Mouse (Mus musculus): ENCODE results near the gene Mad1l1. TPM values are rescaled to one million over a fixed set of nuclear protein-coding genes. Genes with fewer than 3 reads are reported as not detected.

Mad1l1 gene
- total and polyA plus RNA-seq, 2 experiments: 6.7 to 14.4 TPM

DNA sequence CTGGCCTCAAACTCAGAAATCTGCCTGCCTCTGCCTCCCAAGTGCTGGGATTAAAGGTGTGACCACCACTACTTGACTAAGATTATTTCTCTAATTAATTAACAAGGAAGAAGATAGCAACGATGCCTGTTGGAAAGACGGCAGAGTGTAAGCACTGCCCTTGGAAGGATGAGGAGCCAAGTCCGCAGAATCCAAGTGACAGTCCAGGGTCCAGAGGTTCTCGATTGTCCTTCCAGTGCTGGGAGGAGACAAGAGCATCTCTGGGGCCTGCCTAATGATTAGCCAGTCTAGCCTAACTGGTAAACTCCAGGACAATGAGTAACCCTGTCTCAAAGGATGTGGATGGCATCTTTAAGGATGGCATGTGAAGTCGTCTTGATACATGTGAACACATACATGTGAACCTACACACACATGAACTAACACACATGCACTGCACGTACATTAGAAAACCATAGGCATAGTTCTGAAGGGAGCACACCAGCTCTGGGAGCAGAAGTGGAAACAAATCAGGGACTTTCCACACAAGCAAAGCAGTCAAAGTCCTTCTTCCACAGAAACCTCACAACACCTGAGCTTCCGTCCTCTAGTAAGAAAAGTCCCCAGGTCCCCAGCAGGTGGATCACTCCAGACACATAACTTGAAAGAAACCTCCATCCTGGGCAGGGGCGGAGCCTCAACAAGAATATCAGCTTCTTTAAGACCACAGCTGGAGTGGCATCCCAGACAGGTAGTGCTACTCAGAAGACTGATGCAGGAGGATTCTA is 29.6 kb upstream of the Mad1l1 start:
- no peaks in the 10 kb centered on the region for H3K79me2 ChIP-seq (ENCODE audit: control insufficient read depth, insufficient read depth, low read length)
- no peak for DNase-seq (ENCODE audit: extremely low read depth, low read depth, low spot score)
- no peak for TF ChIP-seq POLR2A (IDR thresholded peaks at IDR 0.05; ENCODE audit: extremely low read depth, insufficient read depth, low read length)
- no peak for TF ChIP-seq CTCF (IDR thresholded peaks at IDR 0.05; ENCODE audit: low read depth, low read length)
- WGBS: 87% methylated on average over 8 of the region's 8 CpGs
- no peak overlapping the region for H3K9ac ChIP-seq (ENCODE audit: low read depth, low read length)
- no peaks in the 10 kb centered on the region for H3K4me1 ChIP-seq (ENCODE audit: control insufficient read depth, insufficient read depth, low read length)
- peaks cover 22% of the 10 kb centered on the region; the same call in 1 of the 2 replicates for H3K36me3 ChIP-seq (ENCODE audit: control insufficient read depth, insufficient read depth, low read length)
- H3K4me3 ChIP-seq (ENCODE audit: insufficient read depth, low read depth, low read length): no peak overlapping the region
- no peaks in the 10 kb centered on the region for H3K27me3 ChIP-seq (ENCODE audit: control insufficient read depth, insufficient read depth, low read length)
- H3K27ac ChIP-seq (replicated peaks; ENCODE audit: insufficient read depth, low read depth, low read length): no peak overlapping the region

GRCm38 (mm10) chr5:140349882-140350281 is 28.5 kb upstream of the Mad1l1 start:
- no peak overlapping the region for H3K9ac ChIP-seq (ENCODE audit: low read depth, low read length)
- TF ChIP-seq CTCF (IDR thresholded peaks at IDR 0.05; ENCODE audit: low read depth, low read length) (no peak), POLR2A (IDR thresholded peaks at IDR 0.05; ENCODE audit: extremely low read depth, insufficient read depth, low read length) (no peak)
- peaks cover 17% of the 10 kb centered on the region; the same call in 1 of the 2 replicates for H3K36me3 ChIP-seq (ENCODE audit: control insufficient read depth, insufficient read depth, low read length)
- no peaks in the 10 kb centered on the region for H3K4me1 ChIP-seq (ENCODE audit: control insufficient read depth, insufficient read depth, low read length)
- H3K27me3 ChIP-seq (ENCODE audit: control insufficient read depth, insufficient read depth, low read length): no peaks in the 10 kb centered on the region
- no peak overlapping the region for H3K4me3 ChIP-seq (ENCODE audit: insufficient read depth, low read depth, low read length)
- no peak for DNase-seq (ENCODE audit: extremely low read depth, low read depth, low spot score)
- H3K79me2 ChIP-seq (ENCODE audit: control insufficient read depth, insufficient read depth, low read length): no peaks in the 10 kb centered on the region
- no peak overlapping the region for H3K27ac ChIP-seq (replicated peaks; ENCODE audit: insufficient read depth, low read depth, low read length)
- 86% methylated on average over 9 of the region's 9 CpGs for WGBS

GRCm38 (mm10) chr5:140346050-140346449 is 24.7 kb upstream of the Mad1l1 start:
- Histone ChIP-seq H3K27me3 (ENCODE audit: control insufficient read depth, insufficient read depth, low read length) (no peaks in the 10 kb centered on the region), H3K4me3 (ENCODE audit: insufficient read depth, low read depth, low read length) (no peak overlapping the region), H3K79me2 (ENCODE audit: control insufficient read depth, insufficient read depth, low read length) (no peaks in the 10 kb centered on the region), H3K9ac (ENCODE audit: low read depth, low read length) (no peak overlapping the region), H3K36me3 (ENCODE audit: control insufficient read depth, insufficient read depth, low read length) (peaks cover 7% of the 10 kb centered on the region; the same call in 1 of the 2 replicates), H3K27ac (replicated peaks; ENCODE audit: insufficient read depth, low read depth, low read length) (no peak overlapping the region), H3K4me1 (ENCODE audit: control insufficient read depth, insufficient read depth, low read length) (no peaks in the 10 kb centered on the region)
- 79% methylated on average over 1 of the region's 1 CpGs for WGBS
- no peak for TF ChIP-seq CTCF (IDR thresholded peaks at IDR 0.05; ENCODE audit: low read depth, low read length)
- TF ChIP-seq POLR2A (IDR thresholded peaks at IDR 0.05; ENCODE audit: extremely low read depth, insufficient read depth, low read length): no peak
- no peak for DNase-seq (ENCODE audit: extremely low read depth, low read depth, low spot score)

DNA sequence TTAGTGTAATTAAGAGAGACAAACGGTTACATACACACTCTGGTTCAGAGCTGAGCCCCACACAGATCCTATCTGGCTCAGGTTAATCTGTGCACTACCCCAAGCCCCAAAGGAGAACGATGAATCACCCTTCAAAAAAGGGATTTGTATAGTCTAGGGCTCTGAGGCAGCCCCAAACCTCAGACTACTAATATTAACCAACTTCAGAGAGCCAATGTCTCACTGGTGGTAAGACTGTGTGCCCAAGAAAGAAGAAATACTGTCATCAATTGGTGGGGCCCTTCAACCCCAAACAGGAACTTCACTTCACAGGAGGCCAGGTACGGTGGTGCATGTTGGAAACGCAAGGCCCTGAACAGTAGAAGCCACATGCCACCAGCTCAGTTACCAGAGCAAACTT is 23.9 kb upstream of the Mad1l1 start:
- H3K27ac ChIP-seq (replicated peaks; ENCODE audit: insufficient read depth, low read depth, low read length): no peak overlapping the region
- no peak overlapping the region for H3K9ac ChIP-seq (ENCODE audit: low read depth, low read length)
- H3K4me3 ChIP-seq (ENCODE audit: insufficient read depth, low read depth, low read length): no peak overlapping the region
- H3K79me2 ChIP-seq (ENCODE audit: control insufficient read depth, insufficient read depth, low read length): no peaks in the 10 kb centered on the region
- DNase-seq (ENCODE audit: extremely low read depth, low read depth, low spot score): no peak
- TF ChIP-seq CTCF (IDR thresholded peaks at IDR 0.05; ENCODE audit: low read depth, low read length) (no peak), POLR2A (IDR thresholded peaks at IDR 0.05; ENCODE audit: extremely low read depth, insufficient read depth, low read length) (no peak)
- H3K4me1 ChIP-seq (ENCODE audit: control insufficient read depth, insufficient read depth, low read length): no peaks in the 10 kb centered on the region
- no peaks in the 10 kb centered on the region for H3K27me3 ChIP-seq (ENCODE audit: control insufficient read depth, insufficient read depth, low read length)
- 94% methylated on average over 4 of the region's 4 CpGs for WGBS
- H3K36me3 ChIP-seq (ENCODE audit: control insufficient read depth, insufficient read depth, low read length): peaks cover 5% of the 10 kb centered on the region; the same call in 1 of the 2 replicates

GRCm38 (mm10) chr5:140342880-140343279 is 21.5 kb upstream of the Mad1l1 start:
- no peak overlapping the region for H3K27ac ChIP-seq (replicated peaks; ENCODE audit: insufficient read depth, low read depth, low read length)
- WGBS: 84% methylated on average over 4 of the region's 4 CpGs
- no peak for DNase-seq (ENCODE audit: extremely low read depth, low read depth, low spot score)
- no peaks in the 10 kb centered on the region for H3K79me2 ChIP-seq (ENCODE audit: control insufficient read depth, insufficient read depth, low read length)
- H3K4me3 ChIP-seq (ENCODE audit: insufficient read depth, low read depth, low read length): no peak overlapping the region
- H3K9ac ChIP-seq (ENCODE audit: low read depth, low read length): no peak overlapping the region
- no peaks in the 10 kb centered on the region for H3K4me1 ChIP-seq (ENCODE audit: control insufficient read depth, insufficient read depth, low read length)
- TF ChIP-seq CTCF (IDR thresholded peaks at IDR 0.05; ENCODE audit: low read depth, low read length) (no peak; the same call in 1 of the 2 replicates), POLR2A (IDR thresholded peaks at IDR 0.05; ENCODE audit: extremely low read depth, insufficient read depth, low read length) (no peak)
- no peaks in the 10 kb centered on the region for H3K27me3 ChIP-seq (ENCODE audit: control insufficient read depth, insufficient read depth, low read length)
- H3K36me3 ChIP-seq (ENCODE audit: control insufficient read depth, insufficient read depth, low read length): peaks cover 7% of the 10 kb centered on the region; the same call in 1 of the 2 replicates

DNA sequence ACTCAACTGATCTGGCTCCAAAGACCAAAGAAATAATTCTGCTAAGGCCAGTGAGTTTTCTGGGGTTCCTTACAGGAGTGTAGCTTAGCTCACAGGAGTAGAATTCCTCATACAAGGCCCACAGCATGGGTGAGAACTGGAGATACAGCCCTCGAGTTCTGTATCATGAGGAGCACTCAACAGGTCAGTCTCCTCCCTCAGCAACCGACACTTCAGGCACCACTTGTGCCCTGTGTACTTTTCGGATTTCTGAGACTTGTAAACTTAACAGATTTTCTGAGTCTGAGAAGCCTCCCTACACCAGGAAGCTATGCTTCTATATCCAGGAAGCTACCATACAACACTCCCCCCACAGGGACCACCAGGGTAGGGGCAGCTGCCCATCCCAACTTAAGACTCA is 18.5 kb upstream of the Mad1l1 start:
- Histone ChIP-seq H3K79me2 (ENCODE audit: control insufficient read depth, insufficient read depth, low read length) (no peaks in the 10 kb centered on the region), H3K27ac (replicated peaks; ENCODE audit: insufficient read depth, low read depth, low read length) (no peak overlapping the region), H3K27me3 (ENCODE audit: control insufficient read depth, insufficient read depth, low read length) (no peaks in the 10 kb centered on the region), H3K9ac (ENCODE audit: low read depth, low read length) (no peak overlapping the region), H3K36me3 (ENCODE audit: control insufficient read depth, insufficient read depth, low read length) (peaks cover 3% of the 10 kb centered on the region; the same call in 1 of the 2 replicates), H3K4me3 (ENCODE audit: insufficient read depth, low read depth, low read length) (no peak overlapping the region), H3K4me1 (ENCODE audit: control insufficient read depth, insufficient read depth, low read length) (no peaks in the 10 kb centered on the region)
- no peak for DNase-seq (ENCODE audit: extremely low read depth, low read depth, low spot score)
- no peak for TF ChIP-seq CTCF (IDR thresholded peaks at IDR 0.05; ENCODE audit: low read depth, low read length)
- TF ChIP-seq POLR2A (IDR thresholded peaks at IDR 0.05; ENCODE audit: extremely low read depth, insufficient read depth, low read length): no peak
- 87% methylated on average over 3 of the region's 3 CpGs for WGBS

All from liver, adult 2 months (tissue).